Mouse (Mus musculus) midbrain, embryonic 11.5 days (tissue): Measurements from ENCODE around the gene Gm45713. TPM values are rescaled to one million over a fixed set of nuclear protein-coding genes. Genes with fewer than 3 reads are reported as not detected.
A peak's percentile ranks its signal among the peaks of the same experiment; 100 is the strongest.

Experiments used
- ATAC-seq: fragments of 200-750 bp; cut with Nextera tagmentation; 2 replicates; pipeline ENCODE4 v1.8.0; 2017; ENCODE audit warnings: moderate TSS enrichment, moderate library complexity; ENCODE audit not compliant: low FRiP score
- DNase-seq: peaks from one replicate; pipeline ENCODE4 v3.0.0; 2015; ENCODE audit warnings: low spot score; ENCODE audit errors: missing footprints
- H3K27ac ChIP-seq: fragments of 300-500 bp; sonication (generic); 2 replicates; pipeline ENCODE4 v1.5.1; 2014; ENCODE audit warnings: low read depth, low read length
- H3K27me3 ChIP-seq: fragments of 300-500 bp; sonication (generic); 2 replicates; pipeline ENCODE4 v1.6.1; 2014; ENCODE audit warnings: mild to moderate bottlenecking, low read length, moderate library complexity, mixed read lengths; ENCODE audit not compliant: control insufficient read depth, insufficient read depth
- H3K36me3 ChIP-seq: fragments of 300-500 bp; sonication (generic); 2 replicates; pipeline ENCODE4 v1.6.1; 2014; ENCODE audit warnings: mild to moderate bottlenecking, low read length, moderate library complexity, mixed read lengths; ENCODE audit not compliant: control insufficient read depth, insufficient read depth
- H3K4me1 ChIP-seq: fragments of 300-500 bp; sonication (generic); 2 replicates; pipeline ENCODE4 v1.6.1; 2014; ENCODE audit warnings: low read length; ENCODE audit not compliant: control insufficient read depth, insufficient read depth
- H3K4me2 ChIP-seq: fragments of 300-500 bp; sonication (generic); 2 replicates; pipeline ENCODE4 v1.6.1; 2014; ENCODE audit warnings: mild to moderate bottlenecking, moderate library complexity
- H3K4me3 ChIP-seq: fragments of 300-500 bp; sonication (generic); 2 replicates; pipeline ENCODE4 v1.5.1; 2014; ENCODE audit warnings: low read depth, low read length
- H3K9ac ChIP-seq: fragments of 300-500 bp; sonication (generic); 2 replicates; pipeline ENCODE4 v1.6.1; 2014; ENCODE audit warnings: low read length
- H3K9me3 ChIP-seq: fragments of 300-500 bp; sonication (generic); 2 replicates; pipeline ENCODE4 v1.6.1; 2016; ENCODE audit warnings: low read length; ENCODE audit not compliant: control insufficient read depth
- WGBS: fragments of 180-500 bp; shearing (Covaris S2); extraction: QIAGEN DNeasy Blood & Tissue Kit; methylation state at CpG from one replicate; pipeline ENCODE4 v1.1.7; 2014; 5-methylcytosine and 5-hydroxymethylcytosine counted together
- microRNA counts: library from miRNA; unstranded; fragments of <30 nt; microRNA quantifications from one replicate; lab custom pipeline; 2015
- microRNA-seq: library from miRNA; unstranded; fragments of <30 nt; microRNA quantifications from one replicate; pipeline ENCODE4, GENCODE M21; 2017
- polyA plus RNA-seq: library from polyadenylated mRNA; unstranded; fragments of >200 nt; fragmentation: Nextera tagmentation; extraction: Ambion mirVana; gene quantifications from 2 replicates; pipeline ENCODE4 v1.2.1, GENCODE M21; 2014

Gene Gm45713
- polyA plus RNA-seq, 1 experiment from 2014 or later, result 0.60 TPM

- no peak overlapping the region for H3K9ac ChIP-seq
- H3K4me3 ChIP-seq, result no peak overlapping the region
- H3K36me3 ChIP-seq, result peaks cover 3% of the 10 kb centered on the region; the same call in 1 of the 2 replicates
- no peaks in the 10 kb centered on the region for H3K27me3 ChIP-seq
- DNase-seq (peak; percentile 94), ATAC-seq (peak; percentile 41; the same call in 1 of the 2 replicates)
- H3K4me2 ChIP-seq, result no peak overlapping the region
- H3K9me3 ChIP-seq, result no peaks in the 10 kb centered on the region
- no peaks in the 10 kb centered on the region for H3K4me1 ChIP-seq
- 40% methylated on average over 9 of the region's 9 CpGs for WGBS
- H3K27ac ChIP-seq, result no peak overlapping the region
Measured at GRCm38 (mm10) chr7:45078513-45078912, 57.5 kb downstream of the Gm45713 start.

- ATAC-seq (no peak), DNase-seq (no peak)
- Histone ChIP-seq H3K9me3 (no peaks in the 10 kb centered on the region), H3K27me3 (no peaks in the 10 kb centered on the region), H3K36me3 (peaks cover 3% of the 10 kb centered on the region; the same call in 1 of the 2 replicates), H3K4me3 (no peak overlapping the region), H3K4me2 (no peak overlapping the region), H3K9ac (no peak overlapping the region), H3K27ac (no peak overlapping the region), H3K4me1 (no peaks in the 10 kb centered on the region)
- 96% methylated on average over 2 of the region's 2 CpGs for WGBS
Measured at GRCm38 (mm10) chr7:45077829-45078228, 58.2 kb downstream of the Gm45713 start.

- Histone ChIP-seq H3K9ac (no peak overlapping the region), H3K4me3 (no peak overlapping the region), H3K9me3 (no peaks in the 10 kb centered on the region), H3K27me3 (no peaks in the 10 kb centered on the region), H3K4me2 (no peak overlapping the region), H3K36me3 (peaks cover 3% of the 10 kb centered on the region; the same call in 1 of the 2 replicates), H3K27ac (no peak overlapping the region), H3K4me1 (no peaks in the 10 kb centered on the region)
- DNase-seq (no peak), ATAC-seq (no peak)
- 89% methylated on average over 14 of the region's 14 CpGs for WGBS
Measured at GRCm38 (mm10) chr7:45077322-45077721, 58.7 kb downstream of the Gm45713 start.

- H3K4me1 ChIP-seq, result no peaks in the 10 kb centered on the region
- no peak overlapping the region for H3K27ac ChIP-seq
- no peak overlapping the region for H3K9ac ChIP-seq
- peaks cover 3% of the 10 kb centered on the region; the same call in 1 of the 2 replicates for H3K36me3 ChIP-seq
- 89% methylated on average over 30 of the region's 30 CpGs for WGBS
- ATAC-seq, result no peak
- DNase-seq, result no peak
- no peaks in the 10 kb centered on the region for H3K27me3 ChIP-seq
- no peak overlapping the region for H3K4me2 ChIP-seq
- H3K9me3 ChIP-seq, result no peaks in the 10 kb centered on the region
- H3K4me3 ChIP-seq, result no peak overlapping the region
Measured at GRCm38 (mm10) chr7:45076501-45076900, 59.5 kb downstream of the Gm45713 start.

MicroRNAs within 50 kb of the gene (microRNA counts, 519-probe panel; counts per million panel counts)
- microRNA mmu-miR-150 (lab: Ali Mortazavi, UCI), result not detected

Small RNA genes within 50 kb of the gene (microRNA-seq; reads per million reads assigned to microRNA genes)
- gene Mir150 (33.6 reads per million, percentile 42 among the genes with 10 or more reads in this experiment), gene Mir5121 (36.8 reads per million, percentile 43 among the genes with 10 or more reads in this experiment), gene Mir7055 (not detected)

Other genes with a start within 250 kb of the Gm45713 start
- gene Med25, start 243.5 kb downstream of the Gm45713 start, polyA plus RNA-seq, result 69.5 and 75.4 TPM in 2 replicates
- 18.8 and 23.1 TPM in 2 replicates for gene Fuz, start 240.2 kb downstream of the Gm45713 start, polyA plus RNA-seq
- 68.0 and 74.8 TPM in 2 replicates for gene Ap2a1, start 206.7 kb downstream of the Gm45713 start, polyA plus RNA-seq
- 0.07 TPM in 1 of 2 replicates, not detected in the other for gene Tsks, start 193.0 kb downstream of the Gm45713 start, polyA plus RNA-seq
- 20.8 and 21.8 TPM in 2 replicates for gene Cpt1c, start 161.4 kb downstream of the Gm45713 start, polyA plus RNA-seq
- gene Prmt1, start 149.7 kb downstream of the Gm45713 start, polyA plus RNA-seq, result 276 and 281 TPM in 2 replicates
- gene Irf3, start 138.6 kb downstream of the Gm45713 start, polyA plus RNA-seq, result 55.6 and 65.9 TPM in 2 replicates
- gene Bcl2l12, start 137.5 kb downstream of the Gm45713 start, polyA plus RNA-seq, result 56.0 and 62.2 TPM in 2 replicates
- 43.6 and 44.4 TPM in 2 replicates for gene Scaf1, start 119.9 kb downstream of the Gm45713 start, polyA plus RNA-seq
- gene Rras, start 118.3 kb downstream of the Gm45713 start, polyA plus RNA-seq, result 18.6 and 22.2 TPM in 2 replicates
- gene Prr12, start 83.3 kb downstream of the Gm45713 start, polyA plus RNA-seq, result 9.6 and 12.2 TPM in 2 replicates
- gene Nosip, start 73.8 kb downstream of the Gm45713 start, polyA plus RNA-seq, result 53.2 and 56.7 TPM in 2 replicates
- gene Prrg2, start 73.6 kb downstream of the Gm45713 start, polyA plus RNA-seq, result 12.7 and 13.5 TPM in 2 replicates
- gene Rcn3, start 44.0 kb downstream of the Gm45713 start, polyA plus RNA-seq, result 121 and 123 TPM in 2 replicates
- 16.1 and 18.3 TPM in 2 replicates for gene Fcgrt, start 32.4 kb downstream of the Gm45713 start, polyA plus RNA-seq
- 1,376 and 1,392 TPM in 2 replicates for gene Rps11, start 11.8 kb downstream of the Gm45713 start, polyA plus RNA-seq
- gene Rpl13a, start 7.5 kb downstream of the Gm45713 start, polyA plus RNA-seq, result 1,212 and 1,290 TPM in 2 replicates
- 0.40 and 0.97 TPM in 2 replicates for gene Flt3l, start 201 bp upstream of the Gm45713 start, polyA plus RNA-seq
- 104 and 105 TPM in 2 replicates for gene Pih1d1, start 18.1 kb upstream of the Gm45713 start, polyA plus RNA-seq
- gene Aldh16a1, start 18.4 kb upstream of the Gm45713 start, polyA plus RNA-seq, result 22.0 and 25.7 TPM in 2 replicates
- gene Slc17a7, start 27.7 kb upstream of the Gm45713 start, polyA plus RNA-seq, result 0.40 and 0.51 TPM in 2 replicates
- not detected in 2 replicates for gene Gfy, start 43.3 kb upstream of the Gm45713 start, polyA plus RNA-seq
- gene Pth2, start 44.8 kb upstream of the Gm45713 start, polyA plus RNA-seq, result 0.53 and 0.63 TPM in 2 replicates
- 0.52 and 0.86 TPM in 2 replicates for gene Ccdc155, start 68.7 kb upstream of the Gm45713 start, polyA plus RNA-seq
- 0.81 and 1.2 TPM in 2 replicates for gene Dkkl1, start 75.9 kb upstream of the Gm45713 start, polyA plus RNA-seq
- 241 and 253 TPM in 2 replicates for gene Tead2, start 79.5 kb upstream of the Gm45713 start, polyA plus RNA-seq
- gene Cd37, start 102.9 kb upstream of the Gm45713 start, polyA plus RNA-seq, result 0.81 and 0.97 TPM in 2 replicates
- gene Slc6a16, start 104.9 kb upstream of the Gm45713 start, polyA plus RNA-seq, result not detected in 2 replicates
- gene Slc6a21, start 141.3 kb upstream of the Gm45713 start, polyA plus RNA-seq, result not detected in 2 replicates
- 4.4 and 6.1 TPM in 2 replicates for gene Trpm4, start 197.5 kb upstream of the Gm45713 start, polyA plus RNA-seq
- 0.11 and 0.19 TPM in 2 replicates for gene Hrc, start 199.1 kb upstream of the Gm45713 start, polyA plus RNA-seq
- gene Ppfia3, start 230.8 kb upstream of the Gm45713 start, polyA plus RNA-seq, result 7.7 and 8.1 TPM in 2 replicates
- gene Lin7b, start 234.4 kb upstream of the Gm45713 start, polyA plus RNA-seq, result 0.75 and 1.2 TPM in 2 replicates